23 mouse cellular contexts compared by ENCODE assay signal in the genomic region with DNA sequence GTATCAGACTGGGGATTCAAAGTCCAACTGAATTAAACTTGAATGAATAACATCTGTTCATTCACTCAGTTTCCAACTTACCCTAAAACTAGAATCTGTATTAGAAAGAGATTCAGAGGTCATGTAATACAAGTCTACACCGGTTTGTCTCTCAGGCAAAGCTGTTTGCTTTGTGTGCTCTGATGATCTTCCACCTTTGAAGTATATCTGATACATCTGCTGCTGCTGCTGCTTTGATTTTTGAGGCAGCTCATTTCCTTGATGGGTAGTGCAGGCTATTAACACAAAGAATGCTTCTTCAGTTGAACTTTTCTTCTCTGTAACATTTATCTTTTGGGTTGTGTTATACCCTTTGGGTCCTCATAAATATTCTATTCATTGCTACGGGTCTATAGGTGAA. TPM values are rescaled to one million over a fixed set of nuclear protein-coding genes. Genes with fewer than 3 reads are reported as not detected.
"Had no signal": no experiment of that assay in that cellular context is flagged by ENCODE, and none has a peak within 500 bp of the region (broad histone marks: within the 10 kb centered on the region; RNA-seq: fewer than 3 reads in every experiment).

No protein-coding gene starts in this region.

- DNase-seq: kidney, adult 11 months; kidney, adult 9 months; kidney, postnatal 14 days; layer of hippocampus, adult 9-11 months; liver, embryonic 13.5 days; lung, adult 2 months; lung, postnatal 14 days; lung, postnatal 4 days; midbrain, embryonic 14.5 days had no signal

RNA-seq across cellular contexts. Expression of a gene that starts 4.0 kb away (rescaled TPM):
- total RNA-seq: layer of hippocampus, adult 2 months; layer of hippocampus, postnatal 25 days; left cerebral cortex, adult 18-20 months; left cerebral cortex, postnatal 25 days; liver, adult 2 months; megakaryocyte-erythroid progenitor cell, adult 5-6 weeks; midbrain, postnatal 0 days had no signal
- polyA plus RNA-seq: kidney, embryonic 16.5 days; liver, adult 2 months; liver, embryonic 13.5 days; liver, embryonic 16.5 days; midbrain, embryonic 11.5 days; midbrain, embryonic 14.5 days; midbrain, postnatal 0 days; neural tube, embryonic 12.5 days; neural tube, embryonic 15.5 days; stomach, embryonic 14.5 days; stomach, postnatal 0 days had no signal
